8 mouse cellular contexts compared by ENCODE assay signal in genomic region chr11:88161051-88161581, GRCm38 (mm10). TPM values are rescaled to one million over a fixed set of nuclear protein-coding genes. Genes with fewer than 3 reads are reported as not detected.
DNase-seq lines count a peak whose midpoint lies in the region; ATAC-seq lines count a peak whose summit lies in the region.

No protein-coding gene starts in this region.

- H3K36me3 ChIP-seq in forebrain, embryonic 16.5 days (ENCODE audit: control insufficient read depth, insufficient read depth), result no peaks in the 10 kb centered on the region
- no peaks in the 10 kb centered on the region for H3K36me3 ChIP-seq in hindbrain, embryonic 12.5 days
- H3K36me3 ChIP-seq in stomach, embryonic 14.5 days (ENCODE audit: control insufficient read depth, insufficient read depth, low read length), result no peaks in the 10 kb centered on the region

- peak overlapping the region; percentile 90 for H3K4me2 ChIP-seq in forebrain, embryonic 16.5 days (ENCODE audit: low read length)
- peak overlapping the region; percentile 70 for H3K4me2 ChIP-seq in hindbrain, embryonic 12.5 days (replicated peaks)
- H3K4me2 ChIP-seq in stomach, embryonic 14.5 days (replicated peaks; ENCODE audit: low read depth, low read length), result peak overlapping the region; percentile 51

- H3K9ac ChIP-seq in forebrain, embryonic 16.5 days (replicated peaks; ENCODE audit: low read depth, low read length), result peak overlapping the region; percentile 57
- peak overlapping the region; percentile 67 for H3K9ac ChIP-seq in hindbrain, embryonic 12.5 days
- 0 out of 2 replicates have a peak overlapping the region, but pooled peaks have one; percentile 15 for H3K9ac ChIP-seq in stomach, embryonic 14.5 days (replicated peaks; ENCODE audit: low read depth, low read length)

- DNase-seq in layer of hippocampus, adult 11-12 months (ENCODE audit: low spot score), result peak; percentile 61
- no peak for DNase-seq in layer of hippocampus, adult 9-10 months (ENCODE audit: low spot score)
- DNase-seq in left cerebral cortex, adult 11 months (ENCODE audit: low spot score), result peak; percentile 57
- DNase-seq in lung, postnatal 4 days, result peak; percentile 71 to 88

- peaks cover 29% of the 10 kb centered on the region for H3K4me1 ChIP-seq in forebrain, embryonic 16.5 days (replicated peaks; ENCODE audit: control insufficient read depth, insufficient read depth, low read length)
- peaks cover 66% of the 10 kb centered on the region for H3K4me1 ChIP-seq in hindbrain, embryonic 12.5 days
- peaks cover 67% of the 10 kb centered on the region for H3K4me1 ChIP-seq in stomach, embryonic 14.5 days (ENCODE audit: control insufficient read depth, insufficient read depth, low read length)

- no peaks in the 10 kb centered on the region for H3K27me3 ChIP-seq in forebrain, embryonic 16.5 days (replicated peaks; ENCODE audit: control insufficient read depth, insufficient read depth, low read length)
- no peaks in the 10 kb centered on the region for H3K27me3 ChIP-seq in hindbrain, embryonic 12.5 days
- no peaks in the 10 kb centered on the region for H3K27me3 ChIP-seq in stomach, embryonic 14.5 days (ENCODE audit: control insufficient read depth, insufficient read depth, low read length)

- peak; percentile 49; the same call in 1 of the 2 replicates for ATAC-seq in cerebellum, adult (ENCODE audit: insufficient number of reproducible peaks, low FRiP score, low TSS enrichment)
- ATAC-seq in forebrain, embryonic 16.5 days, result peak; percentile 54
- ATAC-seq in hindbrain, embryonic 12.5 days (ENCODE audit: low FRiP score), result peak; percentile 75
- peak; percentile 43 for ATAC-seq in stomach, embryonic 14.5 days (ENCODE audit: insufficient number of reproducible peaks, insufficient read depth, low FRiP score, low read depth)

- peak overlapping the region; percentile 49 for H3K4me3 ChIP-seq in forebrain, embryonic 16.5 days (replicated peaks; ENCODE audit: low read length)
- H3K4me3 ChIP-seq in hindbrain, embryonic 12.5 days, result peak overlapping the region; percentile 30
- H3K4me3 ChIP-seq in stomach, embryonic 14.5 days (ENCODE audit: low read depth, low read length), result peak overlapping the region; percentile 25

- H3K27ac ChIP-seq in forebrain, embryonic 16.5 days (ENCODE audit: low read length), result peak overlapping the region; percentile 41
- peak overlapping the region; percentile 91 for H3K27ac ChIP-seq in hindbrain, embryonic 12.5 days
- H3K27ac ChIP-seq in stomach, embryonic 14.5 days (ENCODE audit: low read length), result peak overlapping the region; percentile 91

- 2% methylated on average over 32 of the region's 33 CpGs for WGBS in forebrain, embryonic 16.5 days
- WGBS in hindbrain, embryonic 12.5 days, result under 1% methylated on average over 15 of the region's 33 CpGs
- WGBS in stomach, embryonic 14.5 days, result 1% methylated on average over 22 of the region's 33 CpGs

- no peaks in the 10 kb centered on the region for H3K9me3 ChIP-seq in forebrain, embryonic 16.5 days (ENCODE audit: control insufficient read depth, low read length)
- H3K9me3 ChIP-seq in hindbrain, embryonic 12.5 days (replicated peaks), result no peaks in the 10 kb centered on the region
- no peaks in the 10 kb centered on the region for H3K9me3 ChIP-seq in stomach, embryonic 14.5 days (ENCODE audit: control insufficient read depth, low read depth, low read length)

RNA-seq across cellular contexts. Expression of gene Mrps23, which starts 43.1 kb away (rescaled TPM):
- polyA plus RNA-seq in forebrain, embryonic 16.5 days (2015; fragmentation: Nextera tagmentation; extraction: Ambion mirVana), result 64.9 and 68.8 TPM in 2 replicates
- 57.4 and 66.8 TPM in 2 replicates for polyA plus RNA-seq in hindbrain, embryonic 12.5 days (2016; fragmentation: Nextera tagmentation; extraction: Ambion mirVana)
- 58.6 and 59.2 TPM in 2 replicates for polyA plus RNA-seq in stomach, embryonic 14.5 days (2014; fragmentation: Nextera tagmentation; extraction: Ambion mirVana)

Comparison
In these comparisons a context has a peak if more than half of its experiments do, and no peak if none do; other contexts are left out.
1. H3K27ac ChIP-seq: peak in every context shown above with its lines; median percentile 91 in hindbrain, embryonic 12.5 days; 91 in stomach, embryonic 14.5 days; 41 in forebrain, embryonic 16.5 days.
2. H3K9ac ChIP-seq: peak in every context shown above with its lines; median percentile 67 in hindbrain, embryonic 12.5 days; 57 in forebrain, embryonic 16.5 days; 15 in stomach, embryonic 14.5 days.